Mouse (Mus musculus) spleen, adult 2 months (tissue): ENCODE data around the gene Srcin1.

Experiments
- CTCF ChIP-seq: fragments of 200-500 bp; IDR thresholded peaks from 2 replicates; pipeline ENCODE4 v1.5.1; 2011; ENCODE audit warnings: mild to moderate bottlenecking, inconsistent platforms; ENCODE audit not compliant: insufficient read depth, insufficient read length, insufficient replicate concordance; ENCODE audit errors: extremely low read depth
- POLR2A ChIP-seq: fragments of 200-500 bp; IDR thresholded peaks from 2 replicates; pipeline ENCODE4 v1.6.1; 2011; ENCODE audit warnings: low read depth, low read length, inconsistent platforms

- no peak for TF ChIP-seq CTCF
- no peak for TF ChIP-seq POLR2A
These were observed 39.8 kb downstream of the Srcin1 start for GRCm38 (mm10) chr11:97536083-97536747.
